Mouse (Mus musculus) right cerebral cortex, adult 18-20 months (tissue): ENCODE data around the gene Art3.

Experiments
- DNase-seq: peaks from one replicate; pipeline ENCODE4 v3.0.0; 2022; ENCODE audit warnings: mixed read lengths

Art3 gene

GRCm38 (mm10) chr5:92431611-92432010 is 100.0 kb downstream of the Art3 start:
- DNase-seq, result no peak

DNA sequence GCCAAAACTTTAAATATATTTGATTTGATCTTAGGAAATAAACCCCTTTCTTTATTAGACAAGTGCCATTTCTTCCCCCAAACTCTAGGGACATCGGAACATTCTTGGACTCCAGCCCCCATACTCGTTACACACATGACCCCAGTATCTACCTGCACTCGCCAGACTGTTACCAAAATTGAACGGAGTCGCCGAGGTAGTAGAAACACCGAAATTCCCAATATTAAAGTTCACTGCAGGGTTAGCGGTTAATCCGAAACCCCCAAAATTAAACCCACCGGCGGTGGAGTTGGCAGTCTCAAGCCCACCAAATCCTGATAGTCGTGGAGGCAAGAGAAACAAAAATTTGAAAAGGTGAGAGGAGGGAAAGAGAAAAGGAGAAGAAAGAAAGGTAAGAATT is 102.4 kb downstream of the Art3 start:
- DNase-seq, result no peak

GRCm38 (mm10) chr5:92434571-92434985 is 103.0 kb downstream of the Art3 start:
- DNase-seq, result no peak

- DNase-seq, result peak; percentile 97
Measured at GRCm38 (mm10) chr5:92435025-92435584, 103.5 kb downstream of the Art3 start, which contains the start of gene Nup54. TSS of gene Nup54 (minus strand) at chr5:92435219.

- no peak for DNase-seq
Measured at GRCm38 (mm10) chr5:92438540-92438939, 106.9 kb downstream of the Art3 start.

DNA sequence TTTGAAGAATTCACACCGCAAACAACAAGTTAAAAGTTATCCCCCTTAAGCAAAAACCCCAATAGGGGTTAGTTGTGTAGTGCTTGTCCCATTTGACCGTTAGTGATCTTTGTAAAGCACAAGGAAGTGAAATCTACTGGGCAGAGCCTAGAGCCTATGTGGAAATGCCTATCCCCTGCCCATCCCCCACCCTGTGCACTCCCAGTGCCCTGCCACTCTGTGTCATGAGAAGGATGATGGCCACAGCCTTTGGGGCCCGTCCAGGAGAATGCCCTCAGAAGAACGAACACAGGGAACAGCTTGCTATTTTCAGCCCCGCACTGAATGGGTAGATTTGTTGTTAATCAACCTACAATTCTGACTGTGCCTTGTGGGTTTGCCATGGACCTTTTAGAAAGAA is 109.9 kb downstream of the Art3 start:
- DNase-seq, result no peak

- no peak for DNase-seq
Measured at GRCm38 (mm10) chr5:92442914-92443313, 111.3 kb downstream of the Art3 start.

GRCm38 (mm10) chr5:92445016-92445415 is 113.4 kb downstream of the Art3 start:
- no peak for DNase-seq

GRCm38 (mm10) chr5:92446736-92447135 is 115.1 kb downstream of the Art3 start:
- DNase-seq, result no peak

DNA sequence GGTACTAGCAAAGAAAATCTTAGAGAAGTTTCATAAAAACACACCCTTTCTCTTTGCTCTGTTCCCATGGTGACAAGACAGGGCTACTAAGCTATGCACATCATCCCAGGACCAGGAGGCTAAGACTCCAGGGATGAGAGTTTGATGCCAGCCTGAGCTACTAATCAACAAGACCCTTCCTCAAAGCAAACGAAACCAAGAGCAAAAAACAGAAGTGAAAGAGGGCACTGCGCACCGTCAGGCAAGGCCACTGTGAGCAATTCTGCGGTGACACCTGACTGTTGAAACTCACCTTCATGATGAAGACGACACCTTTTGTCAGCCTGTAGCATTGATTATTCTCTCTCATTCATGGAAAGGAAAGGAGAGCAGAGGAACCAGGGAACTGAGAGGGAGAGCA is 121.2 kb downstream of the Art3 start:
- no peak for DNase-seq

- DNase-seq, result no peak
Measured at GRCm38 (mm10) chr5:92457410-92457809, 125.8 kb downstream of the Art3 start.

DNA sequence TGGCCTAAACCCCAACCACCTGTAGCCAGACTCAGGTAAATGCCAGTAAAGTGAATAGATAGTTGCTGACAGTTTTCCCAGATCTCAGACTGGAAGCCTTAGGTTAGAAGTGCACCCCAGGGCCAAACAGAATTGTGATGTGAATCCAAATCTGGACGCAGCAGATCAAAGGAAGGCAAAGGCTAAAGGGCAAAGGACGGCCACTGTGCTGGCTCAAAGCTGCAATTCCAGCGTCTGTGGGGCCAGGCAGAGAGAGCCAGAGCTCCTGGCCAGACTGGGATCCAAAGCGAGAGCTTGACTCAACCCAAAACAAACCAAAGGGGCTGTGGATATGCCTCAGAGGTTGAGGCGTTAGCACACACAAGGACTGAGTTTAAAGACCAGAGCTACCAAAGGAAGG is 127.1 kb downstream of the Art3 start:
- DNase-seq, result no peak

GRCm38 (mm10) chr5:92461321-92461720 is 129.7 kb downstream of the Art3 start:
- peak; percentile 45 for DNase-seq
